Mouse (Mus musculus) thymus, adult 18-20 months (tissue): ENCODE measurements around the gene Tpm1.

ENCODE experiments used
- DNase-seq, 2 experiments: peaks; one replicate each; pipeline ENCODE4 v3.0.0; 2022; ENCODE audit warnings: mixed read lengths in 2 of 2

The Tpm1 gene

GRCm38 (mm10) chr9:67045966-67046602 lies 3.1 kb downstream of the Tpm1 start:
- no peak for DNase-seq

GRCm38 (mm10) chr9:67045306-67045675 lies 3.9 kb downstream of the Tpm1 start:
- DNase-seq = no peak

- DNase-seq = peak; percentile 27 to 31
These were observed 4.5 kb downstream of the Tpm1 start for GRCm38 (mm10) chr9:67044551-67045305.

- DNase-seq = peak; percentile 98 to 99
These were observed 5.7 kb downstream of the Tpm1 start for GRCm38 (mm10) chr9:67043231-67044199.

GRCm38 (mm10) chr9:67042813-67043207 lies 6.4 kb downstream of the Tpm1 start:
- DNase-seq = no peak

GRCm38 (mm10) chr9:67041840-67042812 lies 7.1 kb downstream of the Tpm1 start:
- DNase-seq = no peak

GRCm38 (mm10) chr9:67040963-67041839 lies 8.0 kb downstream of the Tpm1 start:
- no peak for DNase-seq

DNA sequence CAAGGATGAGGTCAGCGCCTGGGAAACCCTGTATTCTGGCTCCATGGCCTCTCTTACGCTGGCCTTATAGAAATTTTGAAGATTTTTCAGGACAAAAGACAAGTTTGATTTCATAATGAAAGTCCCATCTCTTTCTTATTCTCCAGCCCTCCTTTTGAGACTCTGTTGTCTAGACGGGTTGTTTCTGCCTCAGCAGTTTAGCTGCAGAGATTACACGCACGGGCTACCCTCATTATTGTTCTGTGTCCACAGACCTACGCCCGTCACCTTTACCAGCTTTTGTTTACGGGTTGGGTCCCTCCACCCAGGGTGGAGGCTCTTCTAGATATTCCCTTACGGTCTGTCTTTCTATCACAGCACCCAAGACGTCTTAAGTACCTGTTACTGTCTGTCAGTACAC lies 9.3 kb downstream of the Tpm1 start:
- no peak for DNase-seq

GRCm38 (mm10) chr9:67038686-67039085 lies 10.5 kb downstream of the Tpm1 start:
- no peak for DNase-seq

- no peak for DNase-seq
These were observed 11.5 kb downstream of the Tpm1 start for GRCm38 (mm10) chr9:67037666-67038065.

DNA sequence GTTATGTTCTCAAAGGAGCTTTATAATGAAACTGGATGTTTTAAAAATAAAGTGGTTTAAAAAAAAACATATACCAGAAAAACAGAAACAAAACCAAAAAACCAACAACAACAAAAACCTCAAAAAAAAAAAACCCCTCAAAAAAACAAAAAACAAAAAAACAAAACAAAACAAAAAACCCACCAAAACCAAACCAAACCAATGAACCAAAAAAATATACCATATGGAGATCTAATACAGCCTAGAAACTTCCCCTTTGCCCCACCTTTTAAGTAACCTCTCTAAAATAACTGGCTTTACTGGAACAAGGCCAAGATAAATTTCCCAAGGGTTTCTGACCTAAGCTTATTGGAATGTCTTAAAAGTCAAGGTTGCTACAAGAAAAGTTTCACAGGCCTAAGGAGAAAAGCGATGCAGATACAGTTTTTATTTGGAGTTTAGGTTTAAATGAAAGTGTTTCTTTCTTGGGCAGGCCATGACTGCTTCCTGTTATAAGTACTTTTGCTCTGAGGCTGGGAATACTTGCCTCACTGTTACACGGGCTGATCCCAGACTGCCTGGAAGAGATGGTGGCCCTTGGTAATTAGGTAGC lies 12.6 kb downstream of the Tpm1 start:
- DNase-seq = no peak

GRCm38 (mm10) chr9:67035957-67036451 lies 13.2 kb downstream of the Tpm1 start:
- DNase-seq = no peak

- DNase-seq = no peak
These were observed 14.5 kb downstream of the Tpm1 start for GRCm38 (mm10) chr9:67034677-67035076.

- DNase-seq = no peak
These were observed 16.2 kb downstream of the Tpm1 start for GRCm38 (mm10) chr9:67033016-67033415.

GRCm38 (mm10) chr9:67032611-67033010 lies 16.6 kb downstream of the Tpm1 start:
- DNase-seq = no peak

GRCm38 (mm10) chr9:67029518-67029917 lies 19.7 kb downstream of the Tpm1 start:
- DNase-seq = no peak

DNA sequence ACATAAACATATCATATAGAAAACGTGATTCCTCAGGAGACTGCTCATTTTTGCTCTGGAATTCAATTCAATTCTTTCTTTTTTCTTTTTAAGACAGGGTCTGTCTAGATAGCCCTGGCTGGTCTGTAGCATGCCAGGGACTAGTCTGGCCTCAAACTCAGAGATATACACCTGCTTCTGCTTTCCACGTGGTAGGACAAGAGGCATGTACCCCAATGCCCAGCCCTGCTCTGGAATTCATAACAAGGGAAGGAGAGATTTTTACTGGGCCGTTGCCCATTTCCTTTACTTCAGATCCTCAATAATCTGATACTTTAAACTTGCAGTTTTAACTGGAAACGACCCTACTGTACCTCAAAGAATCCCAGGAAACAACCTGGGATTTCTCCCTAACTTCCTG lies 20.3 kb downstream of the Tpm1 start:
- no peak for DNase-seq

GRCm38 (mm10) chr9:67028133-67028724 lies 21.0 kb downstream of the Tpm1 start:
- no peak for DNase-seq

DNA sequence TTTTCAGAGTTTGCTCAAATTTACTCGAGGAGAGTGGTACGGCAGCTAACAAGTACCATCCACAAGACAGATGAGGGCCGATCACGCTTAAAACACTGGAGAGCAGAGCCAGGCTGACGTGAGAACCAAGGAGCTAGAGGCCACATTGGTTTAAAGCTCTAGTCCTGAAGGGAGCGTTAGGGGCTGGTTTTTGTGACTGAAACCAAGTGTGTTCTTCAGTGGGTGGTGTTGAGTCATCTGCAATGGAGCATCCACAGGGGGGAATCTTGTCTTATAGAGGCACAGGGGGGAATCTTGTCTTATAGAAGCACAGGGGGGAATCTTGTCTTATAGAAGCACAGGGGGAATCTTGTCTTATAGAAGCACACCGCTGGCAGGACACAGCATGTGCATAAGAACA lies 22.3 kb downstream of the Tpm1 start:
- no peak for DNase-seq

GRCm38 (mm10) chr9:67026061-67026460 lies 23.1 kb downstream of the Tpm1 start:
- no peak for DNase-seq
